Mouse (Mus musculus): ENCODE measurements around the gene Fam111a. TPM values are rescaled to one million over a fixed set of nuclear protein-coding genes. Genes with fewer than 3 reads are reported as not detected.
A peak's percentile ranks its signal among the peaks of the same experiment; 100 is the strongest.

Gene Fam111a
- total RNA-seq, 2 experiments from 2014 or later, result 1.8 to 2.6 TPM

DNA sequence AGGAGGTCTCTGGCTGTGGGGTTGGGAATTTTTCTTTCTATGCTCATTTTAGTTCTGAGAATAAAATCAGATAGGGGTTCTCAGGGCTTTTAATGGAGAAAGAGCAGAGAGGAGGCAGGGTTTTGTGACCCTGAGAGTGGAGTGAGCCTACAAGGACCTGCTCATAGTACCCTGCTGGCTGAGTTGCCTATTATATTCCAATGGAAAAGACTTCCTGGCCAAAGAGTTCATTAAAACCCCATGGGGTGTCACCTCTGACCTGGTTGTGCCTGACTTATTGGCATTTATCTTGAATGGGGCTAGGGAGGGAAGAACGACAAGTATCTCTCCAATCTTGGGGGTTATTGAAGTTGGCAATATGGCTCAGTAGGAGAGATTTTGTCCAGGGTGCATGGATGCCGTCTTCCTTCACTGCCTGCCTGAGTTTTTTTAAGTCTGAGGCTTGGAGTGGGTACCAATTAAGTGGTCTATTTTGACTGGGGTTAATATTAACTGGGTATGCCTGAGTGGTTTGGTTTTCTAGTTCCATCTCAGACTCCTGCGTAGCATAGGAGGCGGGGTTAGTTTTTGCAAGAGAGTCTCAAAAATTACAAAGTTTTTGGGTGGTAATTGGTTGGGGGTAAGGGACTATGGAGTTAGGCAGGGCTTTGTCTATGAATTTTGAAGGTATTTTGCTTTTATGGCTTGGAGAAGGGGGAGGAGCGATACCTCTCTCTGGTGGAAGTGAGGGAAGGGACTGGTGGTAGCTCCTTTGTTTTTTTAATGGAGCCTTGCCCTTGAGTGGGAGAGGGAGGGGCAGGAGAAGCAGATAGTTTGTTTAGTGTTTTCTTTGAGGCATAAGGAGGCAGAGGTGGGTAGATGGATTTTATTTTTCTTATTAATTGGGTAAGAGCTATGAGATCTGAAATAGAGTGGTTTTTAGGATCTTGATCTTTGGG, 4.7 kb downstream of the Fam111a start:
- no peak for DNase-seq (ENCODE audit: low spot score in 2 of 2)
- intact Hi-C loops (cut with DNase I), result no loop called here

DNA sequence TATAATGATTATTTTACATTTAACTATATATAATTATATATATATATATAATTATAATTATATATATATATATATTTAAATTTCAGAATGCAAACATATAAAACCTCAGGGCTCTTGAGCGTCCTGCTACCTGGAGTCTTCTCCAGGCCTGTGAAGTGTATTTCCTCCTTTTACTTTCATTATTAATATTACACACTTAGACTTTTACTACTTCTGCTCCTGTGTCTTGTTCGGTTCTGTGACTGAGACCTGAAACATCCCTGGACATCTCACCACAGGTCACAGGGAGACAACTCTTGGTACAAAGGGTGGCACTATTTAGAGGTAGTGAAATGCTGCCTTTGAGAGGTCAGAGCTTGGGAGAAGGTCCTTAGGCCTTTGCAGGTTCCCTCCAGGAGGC, 10.8 kb downstream of the Fam111a start:
- intact Hi-C loops (cut with DNase I), result no loop called here
- DNase-seq (ENCODE audit: low spot score in 2 of 2), result no peak

DNA sequence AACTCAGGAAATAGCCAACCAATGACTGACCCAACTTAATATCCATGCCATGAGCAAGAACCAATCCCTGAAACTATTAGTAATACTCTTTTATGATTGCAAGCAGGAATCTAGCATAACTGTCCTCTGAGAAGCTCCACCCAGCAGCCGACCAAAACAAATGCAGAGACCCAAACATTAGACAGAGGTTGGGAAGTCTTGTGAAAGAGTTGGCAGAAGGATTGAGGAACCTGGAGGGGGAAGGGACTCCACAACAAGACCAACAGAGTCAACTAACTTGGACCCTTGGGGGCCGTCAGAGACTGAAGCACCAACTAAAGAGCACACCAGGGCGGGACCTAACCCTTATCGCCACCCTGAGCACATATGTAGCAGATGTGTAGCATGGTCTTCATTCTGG, 12.7 kb downstream of the Fam111a start:
- no peak for DNase-seq (ENCODE audit: low spot score in 2 of 2)
- intact Hi-C loops (cut with DNase I), result no loop called here

DNA sequence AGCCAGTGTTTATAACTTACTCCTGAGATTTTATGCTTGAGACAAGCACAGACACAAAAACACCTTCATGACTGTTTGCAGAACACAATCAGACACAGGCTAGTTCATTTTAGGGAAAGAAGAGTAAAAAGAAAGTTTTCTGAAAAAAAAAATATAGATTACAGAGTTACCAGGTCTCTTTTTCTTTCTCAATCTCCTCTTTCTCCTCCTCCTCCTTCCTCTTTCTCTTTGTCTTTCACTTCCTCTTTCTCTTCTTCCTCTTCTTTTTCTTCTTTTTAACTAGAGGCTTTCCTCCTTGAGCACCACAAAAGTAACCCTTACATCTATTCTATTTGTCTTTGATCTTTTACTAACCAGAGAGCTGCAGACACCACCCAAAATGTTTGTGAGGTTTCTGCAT, 18.7 kb downstream of the Fam111a start:
- intact Hi-C loops (cut with DNase I), result no loop called here
- no peak for DNase-seq (ENCODE audit: low spot score in 2 of 2)

DNA sequence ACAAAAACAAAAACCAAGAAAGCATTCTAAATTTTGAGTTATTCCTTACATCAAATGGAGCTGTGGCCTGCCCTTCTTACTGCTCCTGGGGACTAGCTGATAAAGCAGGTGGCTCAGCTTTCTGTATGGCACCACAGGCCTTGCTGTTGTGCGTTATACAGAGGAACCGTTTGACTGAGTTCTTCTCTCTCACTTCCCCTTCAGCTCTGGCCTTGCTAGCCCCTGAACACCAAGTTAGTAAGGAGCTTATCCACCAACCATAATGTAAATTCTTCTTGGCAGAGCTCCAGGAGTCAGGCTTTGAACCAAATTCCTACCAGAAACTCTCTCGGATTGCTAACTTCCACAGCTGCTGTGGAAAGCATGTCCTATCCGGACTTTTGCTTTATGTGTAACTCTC, 21.5 kb downstream of the Fam111a start:
- intact Hi-C loops (cut with DNase I), result no loop called here

DNA sequence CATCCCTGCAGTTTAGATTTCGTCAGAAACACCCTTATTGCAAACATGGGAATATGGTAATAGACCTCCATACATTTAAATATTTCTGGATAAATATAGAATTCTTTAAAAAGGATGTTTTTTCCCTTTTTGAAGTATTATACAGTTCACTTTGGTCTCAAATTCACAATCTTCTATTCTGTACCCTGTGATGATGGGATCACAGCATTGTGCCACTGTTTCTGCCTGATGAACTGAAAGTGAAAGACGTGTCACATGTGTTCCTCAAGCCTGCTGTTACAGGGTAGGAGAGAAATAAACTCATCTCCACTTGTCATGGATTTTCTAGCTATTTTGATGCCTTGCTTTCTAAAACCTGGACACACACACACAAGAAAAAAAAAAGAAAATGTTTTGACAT, 25.3 kb downstream of the Fam111a start:
- intact Hi-C loops (cut with DNase I), result loop anchor here (5.0 kb wide), 1 partner anchor 104 kb away; no protein-coding TSS in a partner anchor
- DNase-seq (ENCODE audit: low spot score in 2 of 2), result no peak

More for the DNA sequence above, 21.5 kb downstream of the Fam111a start:
- DNase-seq (ENCODE audit: low spot score in 2 of 2), result no peak

DNA sequence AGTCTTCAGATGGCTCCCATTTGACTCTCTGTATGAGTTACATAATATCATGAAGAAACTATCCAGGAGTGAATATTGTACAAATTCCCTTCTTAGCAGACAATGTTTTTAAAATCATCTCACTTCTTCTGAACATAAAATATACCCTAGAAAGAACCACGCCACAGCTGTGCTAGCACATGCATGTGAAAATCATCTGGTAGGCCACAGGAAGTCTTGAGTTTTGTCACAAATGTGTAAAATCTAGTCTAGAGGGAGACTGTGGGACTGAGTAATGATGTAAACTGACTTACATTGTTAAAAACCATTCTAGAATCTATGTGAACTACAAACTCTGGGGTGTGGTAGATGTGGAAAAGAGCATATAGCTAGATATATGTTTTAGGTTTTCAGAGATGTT, 26.1 kb downstream of the Fam111a start:
- no peak for DNase-seq (ENCODE audit: low spot score in 2 of 2)
- intact Hi-C loops (cut with DNase I), result loop anchor here (5.0 kb wide), 1 partner anchor 104 kb away; no protein-coding TSS in a partner anchor

DNA sequence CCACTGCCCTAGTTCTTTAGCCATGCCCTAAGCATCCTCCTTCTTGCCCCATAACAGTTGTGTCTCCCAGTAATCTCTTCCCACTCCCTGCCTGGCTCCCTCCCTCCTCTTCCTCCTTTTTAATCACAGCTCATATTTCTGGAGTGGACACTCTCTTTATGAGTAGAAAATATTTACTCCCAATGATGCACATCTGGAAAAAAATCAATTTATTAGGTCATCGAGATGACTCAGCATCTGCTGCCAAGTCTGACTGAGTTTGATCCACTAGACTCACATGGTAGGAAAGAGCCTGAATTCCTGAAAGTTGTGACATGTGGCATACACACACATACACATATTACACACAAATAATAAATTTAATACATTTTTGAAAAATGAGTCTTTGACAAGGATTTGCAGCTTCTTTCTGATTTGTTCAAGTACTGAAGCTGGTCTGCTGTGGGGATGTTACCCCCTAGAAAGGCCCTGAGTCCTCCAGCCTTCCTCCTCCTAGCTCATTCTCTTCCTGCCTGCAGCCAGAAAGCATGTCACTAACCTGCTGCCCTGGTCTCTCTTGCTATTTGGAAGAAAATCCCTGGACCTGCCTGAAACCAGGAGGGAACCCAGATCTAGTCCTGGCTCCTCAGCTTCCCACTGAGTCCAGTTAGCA, 27.2 kb downstream of the Fam111a start:
- no peak for DNase-seq (ENCODE audit: low spot score in 2 of 2)
- intact Hi-C loops (cut with DNase I), result loop anchor here (5.0 kb wide), 1 partner anchor 105 kb away; no protein-coding TSS in a partner anchor

DNA sequence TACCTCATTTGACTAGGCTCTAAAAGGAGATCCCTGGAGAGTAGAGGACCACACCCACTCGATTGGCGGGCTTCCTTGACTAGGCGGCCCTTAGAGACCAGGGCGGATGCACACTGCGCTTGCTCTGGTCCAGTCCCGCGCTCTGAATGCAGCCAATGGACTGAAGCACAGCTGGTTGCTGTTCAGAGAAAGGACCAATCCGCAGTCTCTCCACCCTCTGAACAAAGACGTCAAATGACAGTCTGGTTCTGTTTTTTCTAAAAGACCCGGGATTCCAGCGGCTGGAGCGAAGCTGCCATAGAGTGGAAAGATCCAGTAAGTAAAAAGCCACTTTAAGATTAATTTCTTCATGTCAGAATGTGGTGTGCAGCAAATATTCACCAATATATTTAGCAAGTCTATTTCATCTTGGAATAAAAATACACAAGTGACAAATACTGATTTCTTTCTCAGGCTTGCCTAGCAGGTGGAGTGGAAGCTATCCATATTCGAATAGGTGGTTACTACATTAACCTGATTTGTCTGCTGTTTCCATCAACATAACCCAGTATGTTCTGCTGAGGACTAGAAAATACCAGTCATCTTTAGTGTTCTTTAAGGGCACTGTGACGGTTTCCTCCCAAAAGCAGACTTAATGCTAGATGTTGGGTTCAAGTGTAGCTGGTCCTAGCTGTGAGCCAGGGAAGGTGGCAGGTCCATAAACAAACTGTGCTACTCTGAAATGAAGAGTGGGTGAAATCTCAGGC, 27.9 kb downstream of the Fam111a start:
- intact Hi-C loops (cut with DNase I), result loop anchor here (5.0 kb wide), 1 partner anchor 106 kb away; no protein-coding TSS in a partner anchor
- peak; percentile 63 to 89 for DNase-seq (ENCODE audit: low spot score in 2 of 2)

DNA sequence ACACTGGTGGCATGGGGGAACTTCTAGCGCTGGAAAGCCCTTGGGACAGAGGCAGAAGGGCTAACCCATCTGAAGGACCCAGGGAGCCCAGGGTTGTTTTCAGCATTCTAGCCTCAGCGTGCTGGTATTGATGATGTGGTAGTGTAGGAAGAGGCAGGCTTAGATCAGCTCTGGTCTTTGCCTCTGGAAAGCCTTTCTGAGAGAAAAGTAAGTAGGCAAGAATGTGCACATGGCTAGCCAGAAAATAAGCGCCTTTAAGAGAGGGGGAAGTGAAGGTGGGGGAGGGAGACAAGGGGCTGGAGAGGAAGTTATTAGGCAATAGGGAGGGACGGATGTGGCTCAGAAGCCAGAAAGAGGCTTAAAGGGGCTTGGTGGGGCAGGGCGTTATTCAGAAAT, 28.5 kb downstream of the Fam111a start:
- intact Hi-C loops (cut with DNase I), result loop anchor here (5.0 kb wide), 1 partner anchor 107 kb away; no protein-coding TSS in a partner anchor
- no peak for DNase-seq (ENCODE audit: low spot score in 2 of 2)

DNA sequence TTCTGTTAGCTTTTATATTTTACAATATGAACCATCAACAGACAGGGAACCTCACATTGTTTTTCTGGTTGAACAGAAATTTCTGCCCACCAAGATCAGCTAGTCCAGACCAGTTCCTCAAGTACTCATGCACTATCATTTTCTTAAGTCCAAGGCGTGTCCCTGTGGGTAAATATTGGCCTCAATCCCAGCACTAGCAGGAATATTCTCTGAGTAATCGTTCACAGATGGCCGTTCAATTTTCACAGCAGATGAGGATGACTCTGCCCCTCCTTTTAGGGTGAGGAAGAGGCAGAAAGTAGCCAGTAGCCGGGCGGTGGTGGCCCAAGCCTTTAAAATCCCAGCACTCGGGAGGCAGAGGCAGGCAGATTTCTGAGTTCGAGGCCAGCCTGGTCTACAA, 29.6 kb downstream of the Fam111a start:
- intact Hi-C loops (cut with DNase I), result no loop called here
- no peak for DNase-seq (ENCODE audit: low spot score in 2 of 2)

DNA sequence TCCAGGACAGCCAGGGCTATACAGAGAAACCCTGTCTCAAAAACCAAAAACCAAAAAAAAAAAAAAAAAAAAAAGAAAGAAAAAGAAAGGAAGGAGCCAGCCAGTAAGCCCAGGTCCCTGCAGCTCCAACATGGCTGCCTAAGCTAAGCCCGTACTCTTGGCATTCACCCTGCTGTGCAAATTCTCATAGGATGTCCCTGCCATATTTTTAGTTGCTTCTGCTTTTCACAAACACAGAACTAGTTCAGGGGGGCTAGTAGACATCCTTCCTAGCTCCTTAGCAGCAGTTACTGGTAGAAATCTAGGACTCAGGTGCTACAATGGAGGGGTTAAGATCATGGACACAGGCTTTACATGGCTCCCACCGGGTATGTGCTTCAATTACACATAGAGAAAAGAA, 30.0 kb downstream of the Fam111a start:
- intact Hi-C loops (cut with DNase I), result no loop called here
- no peak for DNase-seq (ENCODE audit: low spot score in 2 of 2)

DNA sequence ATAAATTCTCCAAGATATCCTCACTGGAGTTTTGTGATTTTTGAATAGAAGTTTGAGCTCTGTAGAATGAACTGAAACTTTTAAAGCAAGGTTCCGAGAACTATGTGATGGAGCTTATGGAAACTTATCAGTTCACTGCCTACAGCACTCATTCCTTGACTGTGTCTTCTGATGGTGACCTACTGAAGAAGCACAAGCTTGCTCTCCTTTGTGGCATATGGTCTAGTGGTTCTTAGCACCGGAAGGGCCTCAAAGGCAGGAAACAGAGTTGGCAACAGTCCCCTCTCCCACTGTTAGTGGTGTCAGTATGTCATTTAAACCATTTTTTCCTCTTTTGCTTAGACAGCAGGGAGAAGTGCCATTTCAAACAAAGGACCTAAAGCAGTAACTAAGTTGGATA, 31.1 kb downstream of the Fam111a start:
- intact Hi-C loops (cut with DNase I), result no loop called here

DNA sequence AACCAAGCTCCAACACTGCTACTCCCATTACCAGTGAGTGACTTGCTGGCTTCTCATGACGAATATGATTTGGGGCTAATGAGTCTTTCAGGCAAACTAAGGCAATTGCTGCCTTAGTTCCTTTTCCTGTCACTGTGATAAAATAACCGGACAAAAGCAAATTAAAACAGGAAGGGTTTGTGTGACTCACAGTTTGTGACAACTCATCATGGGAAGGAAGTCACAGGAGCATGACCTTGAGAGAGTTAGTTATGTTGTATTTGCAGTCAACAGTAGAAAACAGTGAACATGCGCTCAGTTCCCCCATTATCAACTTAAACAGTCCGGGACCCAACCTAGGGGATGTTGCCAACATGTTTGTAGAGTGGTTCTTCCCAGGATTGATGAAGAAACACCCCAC, 39.8 kb downstream of the Fam111a start:
- no peak for DNase-seq (ENCODE audit: low spot score in 2 of 2)
- intact Hi-C loops (cut with DNase I), result no loop called here

More for the DNA sequence above, 31.1 kb downstream of the Fam111a start:
- DNase-seq (ENCODE audit: low spot score in 2 of 2), result no peak

DNA sequence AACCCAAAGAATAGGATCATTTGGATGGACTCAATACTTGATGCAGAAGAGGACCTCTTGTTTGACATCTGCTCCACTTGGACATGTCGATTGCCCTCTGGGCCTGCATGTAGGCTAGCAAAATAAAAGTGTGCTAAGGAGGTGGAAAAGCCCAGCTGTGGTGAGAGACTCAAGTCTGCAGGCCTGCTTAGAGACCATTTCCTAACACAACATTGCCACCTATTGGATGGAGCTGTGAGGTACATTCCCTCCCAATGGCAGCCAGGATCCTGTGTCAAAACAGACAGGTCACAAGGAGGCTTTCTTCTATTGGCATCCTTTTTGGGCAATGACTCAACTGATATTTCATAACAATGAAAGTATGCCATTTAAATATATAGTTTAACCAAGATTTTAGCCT, 46.4 kb downstream of the Fam111a start:
- intact Hi-C loops (cut with DNase I), result loop anchor here (1.0 to 10.0 kb wide), 4 partner anchors 74 to 581 kb away; no protein-coding TSS in a partner anchor
- DNase-seq (ENCODE audit: low spot score in 2 of 2), result peak; percentile 78 to 82

DNA sequence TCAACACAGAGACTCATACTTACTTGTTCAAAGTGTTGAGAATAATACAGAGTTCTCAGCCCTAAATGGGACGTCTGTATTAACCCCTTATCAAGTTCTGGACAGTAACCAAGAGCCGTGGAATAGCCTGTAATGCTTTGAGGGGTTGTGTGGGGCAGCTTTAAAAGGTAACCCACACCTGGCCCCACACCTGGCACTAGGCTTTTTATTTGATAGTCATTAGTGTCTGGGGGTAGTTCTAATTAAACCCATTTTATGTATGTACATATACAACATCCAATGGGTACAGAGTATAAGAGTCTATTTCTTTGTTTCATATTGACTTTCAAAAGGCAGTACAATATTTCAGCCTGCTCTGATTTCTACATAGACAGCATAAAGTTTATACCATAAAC, 49.6 kb downstream of the Fam111a start:
- intact Hi-C loops (cut with DNase I), result loop anchor here (5.0 to 10.0 kb wide), 2 partner anchors 202 to 460 kb away; partner anchors contain the start of genes Lpxn and Zfp91
- DNase-seq (ENCODE audit: low spot score in 2 of 2), result no peak

DNA sequence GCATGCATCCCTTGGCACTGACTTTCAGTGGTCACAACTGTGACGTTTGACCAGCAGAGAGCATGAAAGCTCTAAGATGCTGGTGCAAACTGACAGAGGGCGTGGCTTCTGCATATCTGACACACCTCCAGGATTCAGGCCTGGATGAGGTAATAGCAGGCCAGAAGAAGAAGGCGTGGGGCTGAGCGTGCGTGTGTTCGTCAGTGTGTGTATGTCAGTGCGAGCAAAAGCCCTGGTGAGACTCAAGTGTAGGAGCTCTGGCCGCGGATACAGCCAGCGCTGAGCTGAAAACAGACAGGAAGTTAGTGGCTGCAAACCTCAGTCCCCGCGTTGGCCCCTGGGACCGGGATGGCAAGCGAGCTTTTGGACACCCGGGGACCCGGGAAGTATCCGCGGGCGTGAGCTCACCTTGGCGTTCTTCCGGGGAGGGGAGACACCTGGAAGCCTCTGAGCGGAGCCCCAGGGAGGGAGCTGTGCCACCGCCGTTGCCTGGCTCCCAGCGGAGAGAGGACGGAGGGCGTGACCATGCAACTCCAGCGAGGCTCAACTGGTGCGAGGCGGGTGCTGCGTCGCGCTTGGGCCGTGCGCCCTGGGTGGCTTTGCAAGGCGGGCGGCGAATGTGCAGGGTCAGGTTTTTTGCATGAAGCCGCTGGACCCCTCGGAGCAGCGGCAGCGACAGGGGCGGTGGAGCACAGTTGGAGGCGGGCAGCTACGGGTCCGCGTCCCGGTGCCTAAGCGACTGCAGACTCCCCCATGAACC, 50.2 kb downstream of the Fam111a start:
- peak; percentile 62 to 74 for DNase-seq (ENCODE audit: low spot score in 2 of 2)
- intact Hi-C loops (cut with DNase I), result loop anchor here (5.0 to 10.0 kb wide), 2 partner anchors 202 to 461 kb away; partner anchors contain the start of genes Lpxn and Zfp91

DNA sequence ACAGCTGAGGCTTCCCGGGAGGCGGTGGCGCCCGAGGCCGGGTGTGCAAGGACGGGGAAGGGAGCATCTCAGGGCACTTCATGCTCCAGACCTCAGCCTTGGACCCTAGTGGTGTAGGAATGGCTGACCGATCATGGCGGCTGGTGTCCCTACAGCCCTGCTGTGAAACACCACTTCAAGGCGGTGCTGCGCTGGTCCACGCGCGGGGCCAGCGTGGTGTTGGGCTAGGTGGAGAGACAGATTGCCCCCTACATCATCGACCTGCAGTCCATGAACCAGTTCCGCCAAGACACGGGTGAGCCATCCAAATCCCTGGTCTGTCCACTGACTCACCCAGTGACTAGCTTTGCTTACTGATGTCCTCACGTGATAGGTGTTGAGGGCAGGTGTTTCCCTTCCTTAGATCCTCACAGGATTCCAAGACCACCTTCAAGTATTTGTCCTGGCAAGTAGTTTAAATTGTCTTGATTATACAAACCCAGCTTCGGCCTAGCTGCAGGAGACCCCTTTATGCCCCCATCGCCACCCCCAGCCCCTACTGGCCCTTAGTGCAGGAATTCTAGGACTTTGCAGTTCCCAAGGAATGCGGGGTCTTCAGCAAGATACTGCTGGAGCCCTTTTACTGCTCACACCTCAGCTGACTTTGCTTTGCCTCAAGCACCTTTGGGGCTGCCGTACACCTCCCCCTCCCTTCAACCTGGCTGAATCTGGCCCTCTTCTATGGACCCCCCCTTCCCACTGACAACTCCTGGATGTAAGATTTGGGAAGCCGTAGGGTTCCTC, 50.9 kb downstream of the Fam111a start:
- intact Hi-C loops (cut with DNase I), result loop anchor here (5.0 to 10.0 kb wide), 2 partner anchors 201 to 462 kb away; partner anchors contain the start of genes Lpxn and Zfp91
- DNase-seq (ENCODE audit: low spot score in 2 of 2), result peak; percentile 18 to 49

All from left cerebral cortex, postnatal 25 days (tissue).